Mouse (Mus musculus): ENCODE results near the gene Xrn2. TPM values are rescaled to one million over a fixed set of nuclear protein-coding genes. Genes with fewer than 3 reads are reported as not detected.

Gene Xrn2
- polyA plus RNA-seq, 1 experiment from 2014 or later, result 79.3 TPM

GRCm38 (mm10) chr2:147083471-147084365 lies 70.9 kb downstream of the Xrn2 start:
- H3K36me3 ChIP-seq (ENCODE audit: control insufficient read depth, insufficient read depth, low read length), result no peaks in the 10 kb centered on the region
- H3K4me3 ChIP-seq (ENCODE audit: low read length), result peak overlapping the region; percentile 50
- ATAC-seq (ENCODE audit: low read depth), result peak; percentile 65
- H3K4me1 ChIP-seq (replicated peaks; ENCODE audit: control insufficient read depth, insufficient read depth, low read length), result peaks cover 8% of the 10 kb centered on the region
- H3K9me3 ChIP-seq (ENCODE audit: control insufficient read depth, low read length), result no peaks in the 10 kb centered on the region
- H3K4me2 ChIP-seq (ENCODE audit: low read depth, low read length), result peak overlapping the region; percentile 65
- H3K9ac ChIP-seq (ENCODE audit: low read length), result no peak overlapping the region
- 2% methylated on average over 52 of the region's 72 CpGs for WGBS
- no peak overlapping the region for H3K27ac ChIP-seq (ENCODE audit: low read length)
- H3K27me3 ChIP-seq (ENCODE audit: control insufficient read depth, insufficient read depth, low read depth, low read length), result peaks cover 57% of the 10 kb centered on the region

GRCm38 (mm10) chr2:147084366-147085071 lies 71.7 kb downstream of the Xrn2 start:
- peak; percentile 58 for ATAC-seq (ENCODE audit: low read depth)
- Histone ChIP-seq H3K4me3 (ENCODE audit: low read length) (peak overlapping the region; percentile 50), H3K4me2 (ENCODE audit: low read depth, low read length) (peak overlapping the region; percentile 65), H3K9ac (ENCODE audit: low read length) (no peak overlapping the region), H3K9me3 (ENCODE audit: control insufficient read depth, low read length) (no peaks in the 10 kb centered on the region), H3K27me3 (ENCODE audit: control insufficient read depth, insufficient read depth, low read depth, low read length) (peaks cover 56% of the 10 kb centered on the region), H3K4me1 (replicated peaks; ENCODE audit: control insufficient read depth, insufficient read depth, low read length) (peaks cover 8% of the 10 kb centered on the region), H3K36me3 (ENCODE audit: control insufficient read depth, insufficient read depth, low read length) (no peaks in the 10 kb centered on the region), H3K27ac (ENCODE audit: low read length) (no peak overlapping the region)
- WGBS, result 1% methylated on average over 97 of the region's 106 CpGs

GRCm38 (mm10) chr2:147085072-147085870 lies 72.5 kb downstream of the Xrn2 start, which contains the start of gene Nkx2-4:
Nkx2-4 (minus strand) TSS chr2:147085445.
- H3K9me3 ChIP-seq (ENCODE audit: control insufficient read depth, low read length), result no peaks in the 10 kb centered on the region
- H3K27ac ChIP-seq (ENCODE audit: low read length), result no peak within 1 kb of the TSS
- H3K4me3 ChIP-seq (ENCODE audit: low read length), result peak within 1 kb of the TSS; percentile 50
- H3K27me3 ChIP-seq (ENCODE audit: control insufficient read depth, insufficient read depth, low read depth, low read length), result peaks cover 55% of the 10 kb centered on the region
- no peak within 1 kb of the TSS for H3K9ac ChIP-seq (ENCODE audit: low read length)
- ATAC-seq (ENCODE audit: low read depth), result peak; percentile 48
- WGBS, result under 1% methylated on average over 50 of the region's 82 CpGs
- peaks cover 8% of the 10 kb centered on the region for H3K4me1 ChIP-seq (replicated peaks; ENCODE audit: control insufficient read depth, insufficient read depth, low read length)
- H3K36me3 ChIP-seq (ENCODE audit: control insufficient read depth, insufficient read depth, low read length), result no peaks in the 10 kb centered on the region
- peak within 1 kb of the TSS; percentile 65 for H3K4me2 ChIP-seq (ENCODE audit: low read depth, low read length)

- H3K9me3 ChIP-seq (ENCODE audit: control insufficient read depth, low read length), result no peaks in the 10 kb centered on the region
- H3K4me2 ChIP-seq (ENCODE audit: low read depth, low read length), result no peak overlapping the region
- H3K9ac ChIP-seq (ENCODE audit: low read length), result no peak overlapping the region
- no peak overlapping the region for H3K4me3 ChIP-seq (ENCODE audit: low read length)
- ATAC-seq (ENCODE audit: low read depth), result no peak
- no peak overlapping the region for H3K27ac ChIP-seq (ENCODE audit: low read length)
- H3K27me3 ChIP-seq (ENCODE audit: control insufficient read depth, insufficient read depth, low read depth, low read length), result peaks cover 51% of the 10 kb centered on the region
- peaks cover 8% of the 10 kb centered on the region for H3K4me1 ChIP-seq (replicated peaks; ENCODE audit: control insufficient read depth, insufficient read depth, low read length)
- 11% methylated on average over 6 of the region's 6 CpGs for WGBS
- H3K36me3 ChIP-seq (ENCODE audit: control insufficient read depth, insufficient read depth, low read length), result no peaks in the 10 kb centered on the region
Measured at GRCm38 (mm10) chr2:147085937-147086336, 73.1 kb downstream of the Xrn2 start.

- peaks cover 48% of the 10 kb centered on the region for H3K27me3 ChIP-seq (ENCODE audit: control insufficient read depth, insufficient read depth, low read depth, low read length)
- ATAC-seq (ENCODE audit: low read depth), result no peak
- no peak overlapping the region for H3K4me2 ChIP-seq (ENCODE audit: low read depth, low read length)
- no peak overlapping the region for H3K4me3 ChIP-seq (ENCODE audit: low read length)
- H3K4me1 ChIP-seq (replicated peaks; ENCODE audit: control insufficient read depth, insufficient read depth, low read length), result peaks cover 8% of the 10 kb centered on the region
- WGBS, result 24% methylated on average over 5 of the region's 5 CpGs
- no peak overlapping the region for H3K9ac ChIP-seq (ENCODE audit: low read length)
- H3K9me3 ChIP-seq (ENCODE audit: control insufficient read depth, low read length), result no peaks in the 10 kb centered on the region
- no peaks in the 10 kb centered on the region for H3K36me3 ChIP-seq (ENCODE audit: control insufficient read depth, insufficient read depth, low read length)
- H3K27ac ChIP-seq (ENCODE audit: low read length), result no peak overlapping the region
Measured at GRCm38 (mm10) chr2:147086441-147086840, 73.6 kb downstream of the Xrn2 start.

- Histone ChIP-seq H3K4me2 (ENCODE audit: low read depth, low read length) (no peak overlapping the region), H3K27ac (ENCODE audit: low read length) (no peak overlapping the region), H3K36me3 (ENCODE audit: control insufficient read depth, insufficient read depth, low read length) (no peaks in the 10 kb centered on the region), H3K9ac (ENCODE audit: low read length) (no peak overlapping the region), H3K27me3 (ENCODE audit: control insufficient read depth, insufficient read depth, low read depth, low read length) (no peaks in the 10 kb centered on the region), H3K4me1 (replicated peaks; ENCODE audit: control insufficient read depth, insufficient read depth, low read length) (no peaks in the 10 kb centered on the region), H3K9me3 (ENCODE audit: control insufficient read depth, low read length) (no peaks in the 10 kb centered on the region), H3K4me3 (ENCODE audit: low read length) (no peak overlapping the region)
- ATAC-seq (ENCODE audit: low read depth), result no peak
- WGBS, result 83% methylated on average over 1 of the region's 1 CpGs
Measured at GRCm38 (mm10) chr2:147119736-147120135, 106.9 kb downstream of the Xrn2 start.

- H3K36me3 ChIP-seq (ENCODE audit: control insufficient read depth, insufficient read depth, low read length), result no peaks in the 10 kb centered on the region
- no peak for ATAC-seq (ENCODE audit: low read depth)
- H3K9ac ChIP-seq (ENCODE audit: low read length), result no peak overlapping the region
- no peak overlapping the region for H3K27ac ChIP-seq (ENCODE audit: low read length)
- H3K9me3 ChIP-seq (ENCODE audit: control insufficient read depth, low read length), result no peaks in the 10 kb centered on the region
- H3K4me2 ChIP-seq (ENCODE audit: low read depth, low read length), result no peak overlapping the region
- no peaks in the 10 kb centered on the region for H3K27me3 ChIP-seq (ENCODE audit: control insufficient read depth, insufficient read depth, low read depth, low read length)
- 75% methylated on average over 6 of the region's 6 CpGs for WGBS
- H3K4me3 ChIP-seq (ENCODE audit: low read length), result no peak overlapping the region
- no peaks in the 10 kb centered on the region for H3K4me1 ChIP-seq (replicated peaks; ENCODE audit: control insufficient read depth, insufficient read depth, low read length)
Measured at GRCm38 (mm10) chr2:147127366-147127765, 114.6 kb downstream of the Xrn2 start.

Measured in lung, embryonic 16.5 days (tissue).